Mouse (Mus musculus): ENCODE data around the gene Tmem232.
"Not testable (repeated sequence)": the region's sequence is repeated elsewhere in the genome, so short reads cannot be mapped to it uniquely, and the experiment has no call there.

Gene Tmem232

DNA sequence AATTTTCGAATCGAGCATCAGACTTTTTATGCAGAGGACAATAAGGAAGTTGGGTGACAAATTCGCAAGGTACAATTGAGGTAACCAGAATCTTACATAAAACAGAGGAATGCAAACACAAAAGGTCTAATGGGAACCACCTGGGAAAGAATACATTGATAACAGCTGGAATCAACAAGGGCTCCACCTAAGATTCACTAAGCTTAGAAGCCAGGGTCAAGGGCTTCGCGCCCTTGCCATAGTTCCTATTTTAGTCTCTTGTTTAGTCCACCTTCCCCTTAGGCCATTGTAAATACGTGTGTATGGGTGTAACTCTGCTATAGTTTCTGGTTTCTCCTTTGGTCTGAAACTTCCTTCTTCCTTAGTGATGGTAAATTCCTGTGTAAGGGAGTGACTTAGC is 318.9 kb downstream of the Tmem232 start:
- DNase-seq (ENCODE audit: low spot score), result not testable (repeated sequence)
